Mouse (Mus musculus) small intestine, adult 2 months (tissue): Measurements from ENCODE around the gene Lypd6b. TPM values are rescaled to one million over a fixed set of nuclear protein-coding genes. Genes with fewer than 3 reads are reported as not detected.

Experiments used
- H3K27ac ChIP-seq: fragments of 200-500 bp; 2 replicates; pipeline ENCODE4 v1.5.1; 2012; ENCODE audit warnings: low read depth, low read length, control low read depth, inconsistent platforms; ENCODE audit not compliant: insufficient read depth
- H3K27me3 ChIP-seq: fragments of 200-500 bp; 2 replicates; pipeline ENCODE4 v1.6.1; 2012; ENCODE audit warnings: mild to moderate bottlenecking, moderate library complexity, low read length, inconsistent platforms; ENCODE audit not compliant: control insufficient read depth, insufficient read depth
- H3K36me3 ChIP-seq: fragments of 200-500 bp; 2 replicates; pipeline ENCODE4 v1.6.1; 2012; ENCODE audit warnings: mild to moderate bottlenecking, low read length, control low read depth, inconsistent platforms; ENCODE audit not compliant: control insufficient read depth, insufficient read depth
- H3K4me1 ChIP-seq: fragments of 200-500 bp; 2 replicates; pipeline ENCODE4 v1.6.1; 2012; ENCODE audit warnings: low read length, inconsistent platforms, mixed read lengths; ENCODE audit not compliant: control insufficient read depth, insufficient read depth, insufficient read length
- H3K4me3 ChIP-seq: fragments of 200-500 bp; 2 replicates; pipeline ENCODE4 v1.5.1; 2012; ENCODE audit warnings: low read depth, mild to moderate bottlenecking, control low read depth, inconsistent platforms, low read length, moderate library complexity
- CTCF ChIP-seq: fragments of 200-500 bp; IDR thresholded peaks from 2 replicates; pipeline ENCODE4 v1.5.1; 2012; ENCODE audit warnings: low read depth, mild to moderate bottlenecking, control low read depth, inconsistent platforms, low read length, moderate library complexity, mixed read lengths; ENCODE audit not compliant: insufficient replicate concordance, insufficient read length; ENCODE audit errors: extremely low read depth
- POLR2A ChIP-seq: fragments of 200-500 bp; IDR thresholded peaks from 2 replicates; pipeline ENCODE4 v1.6.1; 2012; ENCODE audit warnings: low read depth, mild to moderate bottlenecking, control low read depth, inconsistent platforms, low read length, moderate library complexity
- WGBS: fragments of 180-500 bp; shearing (Covaris S2); methylation state at CpG from one replicate; pipeline ENCODE4 v1.1.7; 2018; 5-methylcytosine and 5-hydroxymethylcytosine counted together
- polyA plus RNA-seq: library from polyadenylated mRNA; depleted of rRNA; stranded (reverse); fragments of >200 nt; gene quantifications from 2 replicates; pipeline ENCODE4 v1.2.3, GENCODE M21; 2012

Lypd6b gene
- polyA plus RNA-seq, 1 experiment: 0.09 TPM

GRCm38 (mm10) chr2:49809496-49809895 lies 22.0 kb downstream of the Lypd6b start:
- 75% methylated on average over 6 of the region's 6 CpGs for WGBS
- TF ChIP-seq POLR2A: no peak
- no peak for TF ChIP-seq CTCF
- Histone ChIP-seq H3K36me3 (no peaks in the 10 kb centered on the region), H3K4me1 (peaks cover 12% of the 10 kb centered on the region), H3K27ac (no peak overlapping the region), H3K4me3 (no peak overlapping the region), H3K27me3 (no peaks in the 10 kb centered on the region)

- peak overlapping the region; percentile 35 for H3K4me3 ChIP-seq
- TF ChIP-seq POLR2A: no peak
- no peak for TF ChIP-seq CTCF
- no peaks in the 10 kb centered on the region for H3K36me3 ChIP-seq
- WGBS: 12% methylated on average over 11 of the region's 11 CpGs
- no peaks in the 10 kb centered on the region for H3K27me3 ChIP-seq
- peak overlapping the region; percentile 37; the same call in 1 of the 2 replicates for H3K27ac ChIP-seq
- H3K4me1 ChIP-seq: peaks cover 12% of the 10 kb centered on the region; the same call in 1 of the 2 replicates
These were observed 23.9 kb downstream of the Lypd6b start for GRCm38 (mm10) chr2:49811420-49811819.

DNA sequence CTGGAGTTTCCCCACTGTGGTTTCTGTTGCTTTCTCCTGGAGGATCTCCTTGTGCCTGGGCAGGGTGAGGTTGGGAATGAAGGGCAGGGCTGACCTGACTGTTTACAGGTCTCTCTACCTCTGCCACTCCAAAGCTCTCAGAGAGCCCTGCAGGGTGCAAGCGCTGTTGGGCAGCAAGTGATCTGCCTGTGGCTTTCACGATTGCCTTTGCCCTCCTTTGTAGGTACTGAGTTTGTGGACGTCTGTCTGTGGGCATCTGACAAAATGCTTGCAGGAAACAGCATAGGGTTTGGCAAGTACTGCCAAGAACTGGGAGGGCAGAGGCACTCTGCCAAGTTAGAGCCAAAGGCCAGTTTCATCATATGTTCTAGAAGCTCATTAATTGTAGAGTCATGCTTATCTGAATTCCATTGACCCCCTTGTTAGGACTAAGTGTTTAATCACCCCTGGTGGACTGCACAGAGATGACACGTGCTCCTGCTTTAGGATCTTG lies 24.4 kb downstream of the Lypd6b start:
- TF ChIP-seq POLR2A (no peak), CTCF (no peak)
- H3K27ac ChIP-seq: peak overlapping the region; percentile 37; the same call in 1 of the 2 replicates
- H3K4me1 ChIP-seq: peaks cover 12% of the 10 kb centered on the region; the same call in 1 of the 2 replicates
- H3K36me3 ChIP-seq: no peaks in the 10 kb centered on the region
- WGBS: 8% methylated on average over 4 of the region's 4 CpGs
- no peaks in the 10 kb centered on the region for H3K27me3 ChIP-seq
- peak overlapping the region; percentile 35 for H3K4me3 ChIP-seq

- TF ChIP-seq CTCF (no peak), POLR2A (no peak)
- Histone ChIP-seq H3K4me1 (peaks cover 12% of the 10 kb centered on the region; the same call in 1 of the 2 replicates), H3K27ac (no peak overlapping the region), H3K27me3 (no peaks in the 10 kb centered on the region), H3K4me3 (no peak overlapping the region), H3K36me3 (no peaks in the 10 kb centered on the region)
- 68% methylated on average over 4 of the region's 4 CpGs for WGBS
These were observed 25.7 kb downstream of the Lypd6b start for GRCm38 (mm10) chr2:49813151-49813550.

- no peak for TF ChIP-seq CTCF
- no peak for TF ChIP-seq POLR2A
- 16% methylated on average over 6 of the region's 6 CpGs for WGBS
- no peak overlapping the region for H3K4me3 ChIP-seq
- H3K4me1 ChIP-seq: peaks cover 12% of the 10 kb centered on the region; the same call in 1 of the 2 replicates
- no peaks in the 10 kb centered on the region for H3K27me3 ChIP-seq
- no peaks in the 10 kb centered on the region for H3K36me3 ChIP-seq
- no peak overlapping the region for H3K27ac ChIP-seq
These were observed 26.5 kb downstream of the Lypd6b start for GRCm38 (mm10) chr2:49814011-49814410.

- peaks cover 12% of the 10 kb centered on the region; the same call in 1 of the 2 replicates for H3K4me1 ChIP-seq
- no peaks in the 10 kb centered on the region for H3K36me3 ChIP-seq
- H3K27ac ChIP-seq: no peak overlapping the region
- TF ChIP-seq POLR2A (no peak), CTCF (no peak)
- H3K27me3 ChIP-seq: no peaks in the 10 kb centered on the region
- no peak overlapping the region for H3K4me3 ChIP-seq
- WGBS: 22% methylated on average over 3 of the region's 3 CpGs
These were observed 28.3 kb downstream of the Lypd6b start for GRCm38 (mm10) chr2:49815696-49816320.

DNA sequence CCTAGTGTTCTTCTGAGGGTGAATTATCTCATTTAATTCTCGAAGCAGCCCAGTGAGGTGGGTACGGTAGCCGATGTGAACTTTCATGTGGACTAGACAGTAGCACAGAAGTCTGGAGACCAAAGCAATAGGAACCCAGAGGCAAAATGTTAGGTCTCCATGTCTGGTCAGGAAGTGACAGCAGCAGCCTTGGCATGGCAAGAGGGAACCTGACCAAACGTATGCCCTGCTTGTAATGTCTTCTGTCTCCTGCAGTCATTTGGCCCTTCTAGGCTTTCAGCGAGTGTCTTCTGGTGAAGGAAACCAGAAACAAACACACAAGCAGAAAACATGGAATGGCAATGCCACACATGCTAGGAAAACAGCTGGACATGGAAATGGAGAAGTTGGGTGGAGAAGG lies 29.1 kb downstream of the Lypd6b start:
- WGBS: 62% methylated on average over 5 of the region's 5 CpGs
- Histone ChIP-seq H3K4me3 (no peak overlapping the region), H3K4me1 (peaks cover 12% of the 10 kb centered on the region; the same call in 1 of the 2 replicates), H3K27me3 (no peaks in the 10 kb centered on the region), H3K36me3 (no peaks in the 10 kb centered on the region), H3K27ac (no peak overlapping the region)
- no peak for TF ChIP-seq CTCF
